ENCODE assay signal across 26 mouse cellular contexts in genomic region chr13:71949859-71950258, GRCm38 (mm10). TPM values are rescaled to one million over a fixed set of nuclear protein-coding genes. Genes with fewer than 3 reads are reported as not detected.
DNase-seq lines count a peak whose midpoint lies in the region; ATAC-seq lines count a peak whose summit lies in the region.
"Had no signal": no experiment of that assay in that cellular context is flagged by ENCODE, and none has a peak within 500 bp of the region (broad histone marks: within the 10 kb centered on the region; RNA-seq: fewer than 3 reads in every experiment).

No protein-coding gene starts in this region.

- no peak overlapping the region for H3K4me2 ChIP-seq in midbrain, embryonic 11.5 days
- H3K4me2 ChIP-seq in midbrain, embryonic 14.5 days (ENCODE audit: low read length) = no peak overlapping the region
- H3K4me2 ChIP-seq: heart, embryonic 15.5 days; hindbrain, embryonic 13.5 days; liver, embryonic 15.5 days; midbrain, embryonic 12.5 days had no signal

- 83% methylated on average over 5 of the region's 5 CpGs for WGBS in midbrain, embryonic 11.5 days
- 85% methylated on average over 5 of the region's 5 CpGs for WGBS in midbrain, embryonic 14.5 days

- no peaks in the 10 kb centered on the region for H3K9me3 ChIP-seq in midbrain, embryonic 11.5 days (ENCODE audit: control insufficient read depth, low read length)
- no peaks in the 10 kb centered on the region for H3K9me3 ChIP-seq in midbrain, embryonic 14.5 days (ENCODE audit: control insufficient read depth, low read length)
- H3K9me3 ChIP-seq: heart, embryonic 15.5 days; hindbrain, embryonic 13.5 days; limb, embryonic 10.5 days; liver, embryonic 15.5 days; midbrain, embryonic 12.5 days had no signal

- H3K9ac ChIP-seq in midbrain, embryonic 11.5 days (ENCODE audit: low read length) = no peak overlapping the region
- H3K9ac ChIP-seq in midbrain, embryonic 14.5 days (replicated peaks; ENCODE audit: low read length) = no peak overlapping the region
- H3K9ac ChIP-seq: heart, embryonic 15.5 days; hindbrain, embryonic 13.5 days; liver, embryonic 15.5 days; midbrain, embryonic 12.5 days had no signal

- ATAC-seq in midbrain, embryonic 11.5 days (ENCODE audit: low FRiP score) = no peak
- no peak for ATAC-seq in midbrain, embryonic 14.5 days (ENCODE audit: low FRiP score, low TSS enrichment)
- ATAC-seq in frontal cortex, adult (ENCODE audit: low TSS enrichment) = no peak
- ATAC-seq: activated CD4-positive, CD25-positive, alpha-beta regulatory T cell, adult 4 months had no signal

- peak; percentile 71 for DNase-seq in midbrain, embryonic 11.5 days (ENCODE audit: low spot score, missing footprints)
- DNase-seq in midbrain, embryonic 14.5 days = no peak
- peak; percentile 68 to 75 for DNase-seq in lung, adult 18-20 months
- DNase-seq in lung, postnatal 10 days = peak; percentile 39
- DNase-seq in right cerebral cortex, postnatal 36 days (ENCODE audit: low spot score in 2 of 2) = no peak
- DNase-seq in spleen, postnatal 14 days (ENCODE audit: low spot score in 2 of 2) = no peak
- DNase-seq: adrenal gland, adult 8-10 months; cerebellum, adult 11-12 months; cerebellum, postnatal 14 days; gastrocnemius, postnatal 36 days; heart, postnatal 36 days; layer of hippocampus, adult 9-11 months; liver; right cerebral cortex, postnatal 14 days; spleen, adult 18-20 months; thymus, postnatal 14 days had no signal

- H3K36me3 ChIP-seq in midbrain, embryonic 11.5 days (ENCODE audit: control insufficient read depth, insufficient read depth, low read length) = no peaks in the 10 kb centered on the region
- peaks cover 6% of the 10 kb centered on the region; the same call in 1 of the 2 replicates for H3K36me3 ChIP-seq in midbrain, embryonic 14.5 days (ENCODE audit: control insufficient read depth, insufficient read depth, low read length)
- H3K36me3 ChIP-seq: heart, embryonic 15.5 days; hindbrain, embryonic 13.5 days; limb, embryonic 10.5 days; liver, embryonic 15.5 days; midbrain, embryonic 12.5 days had no signal

- no peaks in the 10 kb centered on the region; the same call in 1 of the 2 replicates for H3K27me3 ChIP-seq in midbrain, embryonic 11.5 days (ENCODE audit: control insufficient read depth, insufficient read depth, low read length)
- no peaks in the 10 kb centered on the region for H3K27me3 ChIP-seq in midbrain, embryonic 14.5 days (ENCODE audit: control insufficient read depth, insufficient read depth, low read length)

- no peak overlapping the region for H3K27ac ChIP-seq in midbrain, embryonic 11.5 days (ENCODE audit: low read depth, low read length)
- no peak overlapping the region for H3K27ac ChIP-seq in midbrain, embryonic 14.5 days (replicated peaks; ENCODE audit: low read depth, low read length)
- H3K27ac ChIP-seq: heart, embryonic 15.5 days; hindbrain, embryonic 13.5 days; kidney, postnatal 0 days; limb, embryonic 10.5 days; liver, embryonic 15.5 days; midbrain, embryonic 12.5 days had no signal

- peaks cover 32% of the 10 kb centered on the region for H3K4me1 ChIP-seq in midbrain, embryonic 11.5 days (ENCODE audit: control insufficient read depth, insufficient read depth, low read length)
- peaks cover 48% of the 10 kb centered on the region for H3K4me1 ChIP-seq in midbrain, embryonic 14.5 days (ENCODE audit: control insufficient read depth, insufficient read depth, low read length)
- H3K4me1 ChIP-seq: heart, embryonic 15.5 days; liver, embryonic 15.5 days had no signal

- no peak overlapping the region for H3K4me3 ChIP-seq in midbrain, embryonic 11.5 days (ENCODE audit: low read depth, low read length)
- H3K4me3 ChIP-seq in midbrain, embryonic 14.5 days (replicated peaks; ENCODE audit: low read depth, low read length) = no peak overlapping the region
- H3K4me3 ChIP-seq: heart, embryonic 15.5 days; hindbrain, embryonic 13.5 days; limb, embryonic 10.5 days; liver, embryonic 15.5 days; midbrain, embryonic 12.5 days had no signal

RNA-seq across cellular contexts. Expression of gene Irx1, which starts 13.7 kb away (rescaled TPM):
- polyA plus RNA-seq in midbrain, embryonic 11.5 days (2014; fragmentation: Nextera tagmentation; extraction: Ambion mirVana) = 6.5 and 6.7 TPM in 2 replicates
- polyA plus RNA-seq in midbrain, embryonic 14.5 days (2014; fragmentation: Nextera tagmentation; extraction: Ambion mirVana) = 10.1 and 16.4 TPM in 2 replicates
- polyA plus RNA-seq: activated CD4-positive, CD25-positive, alpha-beta regulatory T cell, adult 4 months; C2C12; limb, embryonic 10.5 days; liver, embryonic 15.5 days; testis, adult 2 months had no signal

Comparison
In these comparisons a context has a peak if more than half of its experiments do, and no peak if none do; other contexts are left out.
1. DNase-seq: peak in midbrain, embryonic 11.5 days (single experiment), lung, adult 18-20 months (2 of 2) and lung, postnatal 10 days (single experiment); none in midbrain, embryonic 14.5 days (single experiment), right cerebral cortex, postnatal 36 days (0 of 2) and spleen, postnatal 14 days (0 of 2).